8 mouse cellular contexts compared by ENCODE assay signal in genomic region chr11:6626388-6626772, GRCm38 (mm10). TPM values are rescaled to one million over a fixed set of nuclear protein-coding genes. Genes with fewer than 3 reads are reported as not detected.
A peak's percentile ranks its signal among the peaks of the same experiment; 100 is the strongest.
DNase-seq lines count a peak whose midpoint lies in the region; ATAC-seq and TF ChIP-seq lines count a peak whose summit lies in the region.

No protein-coding gene starts in this region.

- TF ChIP-seq CTCF in testis, adult 2 months (IDR thresholded peaks at IDR 0.05; ENCODE audit: control insufficient read depth, insufficient read depth, insufficient replicate concordance, low read depth, low read length): no peak

- DNase-seq in frontal cortex, postnatal 36 days (ENCODE audit: low spot score in 2 of 2): no peak
- DNase-seq in testis, postnatal 14 days (ENCODE audit: low spot score): no peak
- no peak for DNase-seq in liver, embryonic 13.5 days
- DNase-seq in layer of hippocampus, adult 9-10 months (ENCODE audit: low spot score): no peak
- DNase-seq in frontal cortex, postnatal 25 days (ENCODE audit: low spot score in 2 of 2): no peak
- DNase-seq in adrenal gland, postnatal 10 days: no peak

- H3K27ac ChIP-seq in testis, adult 2 months (ENCODE audit: control insufficient read depth, insufficient read depth, low read depth, low read length): peak overlapping the region; percentile 95
- peak overlapping the region; percentile 90 for H3K27ac ChIP-seq in liver, embryonic 13.5 days

- no peak for TF ChIP-seq POLR2A in testis, adult 2 months (IDR thresholded peaks at IDR 0.05; ENCODE audit: control insufficient read depth, low read depth, low read length)

- peaks cover 7% of the 10 kb centered on the region for H3K4me1 ChIP-seq in testis, adult 2 months (ENCODE audit: control insufficient read depth, insufficient read depth, low read length)
- H3K4me1 ChIP-seq in liver, embryonic 13.5 days (replicated peaks): peaks cover 56% of the 10 kb centered on the region

- H3K36me3 ChIP-seq in testis, adult 2 months (ENCODE audit: control insufficient read depth, insufficient read depth, low read length): peaks cover 6% of the 10 kb centered on the region
- H3K36me3 ChIP-seq in liver, embryonic 13.5 days: peaks cover 35% of the 10 kb centered on the region

- no peaks in the 10 kb centered on the region for H3K27me3 ChIP-seq in testis, adult 2 months (ENCODE audit: control insufficient read depth, insufficient read depth, low read length)
- H3K27me3 ChIP-seq in liver, embryonic 13.5 days: no peaks in the 10 kb centered on the region

- WGBS in liver, embryonic 13.5 days (ENCODE audit: insufficient replicate concordance): 5% methylated on average over 16 of the region's 16 CpGs

- H3K9me3 ChIP-seq in liver, embryonic 13.5 days (replicated peaks): no peaks in the 10 kb centered on the region

- peak overlapping the region; percentile 99 for H3K4me3 ChIP-seq in testis, adult 2 months (ENCODE audit: control insufficient read depth, low read depth, low read length)
- peak overlapping the region; percentile 83 for H3K4me3 ChIP-seq in liver, embryonic 13.5 days (replicated peaks)

- 0 out of 2 replicates have a peak, but pooled peaks have one; percentile 6 for ATAC-seq in frontal cortex, adult (ENCODE audit: low TSS enrichment)
- peak; percentile 24 for ATAC-seq in liver, embryonic 13.5 days (ENCODE audit: low read depth)

- H3K9ac ChIP-seq in liver, embryonic 13.5 days: peak overlapping the region; percentile 81

- H3K4me2 ChIP-seq in liver, embryonic 13.5 days: peak overlapping the region; percentile 71

RNA-seq across cellular contexts. Expression of gene Tbrg4, which starts 0.5 kb away (rescaled TPM):
- 57.1 and 66.9 TPM in 2 replicates for polyA plus RNA-seq in testis, adult 2 months (2012; rRNA removed)
- polyA plus RNA-seq in liver, embryonic 13.5 days (2015; fragmentation: Nextera tagmentation; extraction: Ambion mirVana): 46.1 and 46.2 TPM in 2 replicates
- total RNA-seq in adrenal gland, postnatal 10 days (2021): 10 to 100 TPM; 86.9 to 95.1 TPM

RNA-seq across cellular contexts. Expression of gene Wap, which starts 12.1 kb away (rescaled TPM):
- 0.32 TPM in 1 of 2 replicates, not detected in the other for polyA plus RNA-seq in testis, adult 2 months (2012; rRNA removed)
- polyA plus RNA-seq in liver, embryonic 13.5 days (2015; fragmentation: Nextera tagmentation; extraction: Ambion mirVana): not detected in 2 replicates
- total RNA-seq in adrenal gland, postnatal 10 days (2021): not detected

RNA-seq across cellular contexts. Expression of gene Nacad, which starts 20.5 kb away (rescaled TPM):
- 1.0 and 1.4 TPM in 2 replicates for polyA plus RNA-seq in testis, adult 2 months (2012; rRNA removed)
- polyA plus RNA-seq in liver, embryonic 13.5 days (2015; fragmentation: Nextera tagmentation; extraction: Ambion mirVana): 5.0 and 5.7 TPM in 2 replicates
- total RNA-seq in adrenal gland, postnatal 10 days (2021): 1 to 10 TPM; 4.2 to 5.7 TPM

RNA-seq across cellular contexts. Expression of gene Ramp3, which starts 31.9 kb away (rescaled TPM):
- polyA plus RNA-seq in testis, adult 2 months (2012; rRNA removed): 11.2 and 15.2 TPM in 2 replicates
- 0.15 TPM in 1 of 2 replicates, not detected in the other for polyA plus RNA-seq in liver, embryonic 13.5 days (2015; fragmentation: Nextera tagmentation; extraction: Ambion mirVana)
- 1 to 10 TPM; 7.6 to 9.8 TPM for total RNA-seq in adrenal gland, postnatal 10 days (2021)
